Mouse (Mus musculus): ENCODE measurements around the gene Odf2. TPM values are rescaled to one million over a fixed set of nuclear protein-coding genes. Genes with fewer than 3 reads are reported as not detected.
A peak's percentile ranks its signal among the peaks of the same experiment; 100 is the strongest.
"Not testable (repeated sequence)": the region's sequence is repeated elsewhere in the genome, so short reads cannot be mapped to it uniquely, and the experiment has no call there.

The Odf2 gene
- polyA plus RNA-seq, 1 experiment from 2014 or later: 64.3 TPM

DNA sequence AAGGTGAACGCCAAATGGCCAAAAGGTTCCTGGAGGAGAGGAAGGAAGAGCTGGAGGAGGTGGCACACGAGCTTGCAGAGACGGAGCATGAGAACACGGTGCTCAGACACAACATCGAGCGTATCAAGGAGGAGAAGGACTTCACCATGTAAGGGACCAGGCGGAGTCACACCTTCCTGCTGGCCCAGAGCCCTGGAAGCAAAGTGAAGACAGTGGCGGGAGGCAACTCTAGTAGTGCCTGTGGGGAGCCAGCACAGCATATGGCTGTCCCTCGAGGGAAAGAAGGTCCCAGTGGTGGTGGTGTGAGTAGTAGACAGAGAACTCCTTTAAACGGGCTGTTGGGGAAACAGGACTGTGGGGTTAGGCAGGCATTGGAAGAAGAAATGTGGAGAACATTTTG lies 13.2 kb downstream of the Odf2 start:
- H3K9me3 ChIP-seq (ENCODE audit: control insufficient read depth, low read depth, low read length): no peaks in the 10 kb centered on the region
- no peak for ATAC-seq (ENCODE audit: insufficient number of reproducible peaks, insufficient read depth, low FRiP score, low read depth)
- no peak overlapping the region for H3K4me3 ChIP-seq (ENCODE audit: low read depth, low read length)
- H3K9ac ChIP-seq (replicated peaks; ENCODE audit: low read depth, low read length): no peak overlapping the region
- H3K36me3 ChIP-seq (ENCODE audit: control insufficient read depth, insufficient read depth, low read length): peaks cover 87% of the 10 kb centered on the region
- H3K27ac ChIP-seq (ENCODE audit: low read length): no peak overlapping the region
- no peaks in the 10 kb centered on the region for H3K4me1 ChIP-seq (ENCODE audit: control insufficient read depth, insufficient read depth, low read length)
- WGBS: 92% methylated on average over 10 of the region's 10 CpGs
- H3K27me3 ChIP-seq (ENCODE audit: control insufficient read depth, insufficient read depth, low read length): no peaks in the 10 kb centered on the region
- H3K4me2 ChIP-seq (replicated peaks; ENCODE audit: low read depth, low read length): no peak overlapping the region

DNA sequence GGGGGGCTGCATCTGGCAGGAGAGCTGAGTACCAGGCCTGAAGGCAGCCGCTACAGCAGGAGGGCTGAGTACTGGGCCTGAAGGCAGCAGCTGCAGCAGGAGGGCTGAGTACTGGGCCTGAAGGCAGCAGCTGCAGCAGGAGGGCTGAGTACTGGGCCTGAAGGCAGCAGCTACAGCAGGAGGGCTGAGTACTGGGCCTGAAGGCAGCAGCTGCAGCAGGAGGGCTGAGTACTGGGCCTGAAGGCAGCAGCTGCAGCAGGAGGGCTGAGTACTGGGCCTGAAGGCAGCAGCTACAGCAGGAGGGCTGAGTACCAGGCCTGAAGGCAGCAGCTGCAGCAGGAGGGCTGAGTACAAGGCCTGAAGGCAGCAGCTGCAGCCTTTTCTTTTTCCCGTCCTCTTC lies 19.1 kb downstream of the Odf2 start:
- ATAC-seq (ENCODE audit: insufficient number of reproducible peaks, insufficient read depth, low FRiP score, low read depth); H3K4me2 ChIP-seq (replicated peaks; ENCODE audit: low read depth, low read length); H3K4me3 ChIP-seq (ENCODE audit: low read depth, low read length); H3K4me1 ChIP-seq (ENCODE audit: control insufficient read depth, insufficient read depth, low read length); H3K9ac ChIP-seq (replicated peaks; ENCODE audit: low read depth, low read length); H3K27me3 ChIP-seq (ENCODE audit: control insufficient read depth, insufficient read depth, low read length); H3K9me3 ChIP-seq (ENCODE audit: control insufficient read depth, low read depth, low read length); H3K27ac ChIP-seq (ENCODE audit: low read length): not testable (repeated sequence)
- 85% methylated on average over 2 of the region's 2 CpGs for WGBS
- H3K36me3 ChIP-seq (ENCODE audit: control insufficient read depth, insufficient read depth, low read length): peaks cover 58% of the 10 kb centered on the region

DNA sequence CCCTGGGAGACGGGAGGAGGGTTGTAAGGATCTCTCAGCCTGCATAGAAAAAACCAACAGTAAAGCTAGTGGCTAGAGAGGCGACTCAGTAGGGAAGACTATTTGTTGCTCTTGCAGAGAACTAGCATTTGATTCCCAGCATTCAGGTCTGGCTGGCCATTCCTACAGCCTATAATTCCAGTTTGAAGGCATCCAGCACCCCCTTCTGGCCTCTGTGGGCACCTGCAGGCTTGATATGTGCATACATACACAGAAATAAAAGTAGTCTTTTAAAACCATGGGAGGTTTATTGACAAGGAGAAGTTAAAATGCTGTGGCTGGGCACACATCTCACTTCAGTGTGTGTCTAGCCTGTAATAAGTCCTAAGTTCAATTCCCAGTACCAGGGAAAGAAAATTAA lies 21.0 kb downstream of the Odf2 start:
- Histone ChIP-seq H3K36me3 (ENCODE audit: control insufficient read depth, insufficient read depth, low read length) (peaks cover 62% of the 10 kb centered on the region), H3K9ac (replicated peaks; ENCODE audit: low read depth, low read length) (no peak overlapping the region), H3K9me3 (ENCODE audit: control insufficient read depth, low read depth, low read length) (no peaks in the 10 kb centered on the region), H3K4me3 (ENCODE audit: low read depth, low read length) (no peak overlapping the region), H3K4me2 (replicated peaks; ENCODE audit: low read depth, low read length) (no peak overlapping the region), H3K27ac (ENCODE audit: low read length) (no peak overlapping the region), H3K27me3 (ENCODE audit: control insufficient read depth, insufficient read depth, low read length) (no peaks in the 10 kb centered on the region), H3K4me1 (ENCODE audit: control insufficient read depth, insufficient read depth, low read length) (no peaks in the 10 kb centered on the region)
- 93% methylated on average over 2 of the region's 2 CpGs for WGBS
- ATAC-seq (ENCODE audit: insufficient number of reproducible peaks, insufficient read depth, low FRiP score, low read depth): no peak

DNA sequence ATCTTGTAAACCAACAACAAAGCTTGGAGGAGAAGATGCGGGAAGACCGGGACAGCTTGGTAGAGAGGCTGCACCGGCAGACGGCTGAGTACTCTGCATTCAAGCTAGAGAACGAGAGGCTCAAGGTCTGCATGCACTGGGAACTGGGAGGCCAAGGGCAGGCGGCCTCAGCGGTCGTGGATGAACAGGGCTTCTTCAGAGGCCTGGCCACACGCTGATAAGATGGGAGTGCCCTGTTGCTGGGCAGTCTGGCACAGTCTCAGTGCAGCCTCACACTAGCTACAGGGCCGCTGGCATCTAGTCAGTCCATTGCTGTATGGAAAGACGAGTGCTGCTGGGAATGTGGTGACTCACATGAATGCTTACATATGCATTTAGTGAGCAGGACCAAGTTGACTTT lies 28.6 kb downstream of the Odf2 start:
- WGBS: 88% methylated on average over 11 of the region's 11 CpGs
- H3K9me3 ChIP-seq (ENCODE audit: control insufficient read depth, low read depth, low read length): no peaks in the 10 kb centered on the region
- no peak overlapping the region for H3K9ac ChIP-seq (replicated peaks; ENCODE audit: low read depth, low read length)
- H3K4me2 ChIP-seq (replicated peaks; ENCODE audit: low read depth, low read length): no peak overlapping the region
- H3K4me1 ChIP-seq (ENCODE audit: control insufficient read depth, insufficient read depth, low read length): no peaks in the 10 kb centered on the region
- H3K27me3 ChIP-seq (ENCODE audit: control insufficient read depth, insufficient read depth, low read length): no peaks in the 10 kb centered on the region
- H3K27ac ChIP-seq (ENCODE audit: low read length): no peak overlapping the region
- H3K36me3 ChIP-seq (ENCODE audit: control insufficient read depth, insufficient read depth, low read length): peaks cover 70% of the 10 kb centered on the region
- no peak overlapping the region for H3K4me3 ChIP-seq (ENCODE audit: low read depth, low read length)
- ATAC-seq (ENCODE audit: insufficient number of reproducible peaks, insufficient read depth, low FRiP score, low read depth): peak; percentile 42; the same call in 1 of the 2 replicates

DNA sequence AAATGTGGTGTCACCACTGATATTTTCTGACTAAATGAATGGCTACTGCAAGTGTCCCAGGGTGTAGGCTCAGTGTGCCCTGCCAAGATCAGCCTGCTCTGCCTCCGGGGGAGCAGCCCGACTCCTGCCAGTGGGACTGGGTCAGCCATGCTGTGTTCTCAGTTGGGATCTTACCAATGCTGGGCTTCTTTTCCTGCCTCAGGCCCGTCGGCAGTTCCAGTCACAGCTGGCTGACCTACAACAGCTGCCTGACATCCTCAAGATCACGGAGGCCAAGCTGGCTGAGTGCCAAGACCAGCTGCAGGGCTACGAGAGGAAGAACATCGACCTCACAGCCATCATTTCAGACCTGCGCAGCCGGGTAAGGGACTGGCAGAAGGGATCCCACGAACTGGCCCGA lies 33.0 kb downstream of the Odf2 start:
- Histone ChIP-seq H3K36me3 (ENCODE audit: control insufficient read depth, insufficient read depth, low read length) (peaks cover 60% of the 10 kb centered on the region), H3K9ac (replicated peaks; ENCODE audit: low read depth, low read length) (no peak overlapping the region), H3K9me3 (ENCODE audit: control insufficient read depth, low read depth, low read length) (no peaks in the 10 kb centered on the region), H3K4me2 (replicated peaks; ENCODE audit: low read depth, low read length) (no peak overlapping the region), H3K27ac (ENCODE audit: low read length) (no peak overlapping the region), H3K4me1 (ENCODE audit: control insufficient read depth, insufficient read depth, low read length) (no peaks in the 10 kb centered on the region), H3K27me3 (ENCODE audit: control insufficient read depth, insufficient read depth, low read length) (no peaks in the 10 kb centered on the region), H3K4me3 (ENCODE audit: low read depth, low read length) (no peak overlapping the region)
- WGBS: 44% methylated on average over 11 of the region's 11 CpGs
- ATAC-seq (ENCODE audit: insufficient number of reproducible peaks, insufficient read depth, low FRiP score, low read depth): no peak

DNA sequence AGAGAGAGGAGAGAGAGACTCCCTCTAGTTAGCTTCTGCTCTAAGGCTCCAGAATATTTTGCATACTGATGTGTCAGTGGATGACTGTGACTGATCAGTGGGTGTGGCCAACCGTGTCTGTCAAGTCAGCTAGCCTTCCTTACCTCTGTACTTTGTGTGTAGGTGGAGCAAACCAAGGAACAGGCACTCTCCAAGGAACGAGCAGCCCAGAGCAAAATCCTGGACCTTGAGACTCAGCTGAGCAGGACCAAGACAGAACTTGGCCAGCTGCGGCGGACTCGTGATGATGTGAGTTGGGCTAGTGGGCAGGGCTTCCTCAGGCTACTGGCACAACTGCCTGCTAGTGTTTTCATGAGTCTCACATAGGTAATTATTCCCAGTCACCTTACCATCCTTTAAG lies 37.5 kb downstream of the Odf2 start:
- peaks cover 63% of the 10 kb centered on the region for H3K36me3 ChIP-seq (ENCODE audit: control insufficient read depth, insufficient read depth, low read length)
- WGBS: 89% methylated on average over 5 of the region's 5 CpGs
- H3K4me3 ChIP-seq (ENCODE audit: low read depth, low read length): no peak overlapping the region
- H3K4me2 ChIP-seq (replicated peaks; ENCODE audit: low read depth, low read length): no peak overlapping the region
- H3K4me1 ChIP-seq (ENCODE audit: control insufficient read depth, insufficient read depth, low read length): no peaks in the 10 kb centered on the region
- no peaks in the 10 kb centered on the region for H3K9me3 ChIP-seq (ENCODE audit: control insufficient read depth, low read depth, low read length)
- H3K27ac ChIP-seq (ENCODE audit: low read length): no peak overlapping the region
- no peak overlapping the region for H3K9ac ChIP-seq (replicated peaks; ENCODE audit: low read depth, low read length)
- no peaks in the 10 kb centered on the region for H3K27me3 ChIP-seq (ENCODE audit: control insufficient read depth, insufficient read depth, low read length)
- no peak for ATAC-seq (ENCODE audit: insufficient number of reproducible peaks, insufficient read depth, low FRiP score, low read depth)

DNA sequence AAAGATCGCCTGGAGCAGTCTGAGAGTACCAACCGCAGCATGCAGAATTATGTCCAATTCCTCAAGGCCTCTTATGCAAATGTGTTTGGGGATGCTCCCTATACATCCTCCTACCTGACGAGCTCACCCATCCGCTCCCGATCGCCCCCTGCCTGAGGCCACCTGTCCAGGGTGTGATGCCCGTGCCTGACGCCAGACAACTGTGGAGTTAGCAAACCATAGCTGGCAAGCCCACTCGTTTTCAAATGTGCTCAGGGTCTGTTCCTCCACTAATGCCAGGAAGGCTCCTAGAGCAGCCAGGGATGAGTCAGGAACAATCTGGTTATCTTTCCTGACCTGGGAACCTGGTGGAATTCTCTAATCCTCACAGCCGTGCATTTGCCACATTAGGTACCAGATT lies 41.5 kb downstream of the Odf2 start:
- peaks cover 40% of the 10 kb centered on the region for H3K36me3 ChIP-seq (ENCODE audit: control insufficient read depth, insufficient read depth, low read length)
- no peak overlapping the region for H3K9ac ChIP-seq (replicated peaks; ENCODE audit: low read depth, low read length)
- no peak for ATAC-seq (ENCODE audit: insufficient number of reproducible peaks, insufficient read depth, low FRiP score, low read depth)
- no peak overlapping the region for H3K27ac ChIP-seq (ENCODE audit: low read length)
- H3K4me1 ChIP-seq (ENCODE audit: control insufficient read depth, insufficient read depth, low read length): no peaks in the 10 kb centered on the region
- H3K27me3 ChIP-seq (ENCODE audit: control insufficient read depth, insufficient read depth, low read length): no peaks in the 10 kb centered on the region
- 88% methylated on average over 10 of the region's 10 CpGs for WGBS
- no peak overlapping the region for H3K4me2 ChIP-seq (replicated peaks; ENCODE audit: low read depth, low read length)
- no peak overlapping the region for H3K4me3 ChIP-seq (ENCODE audit: low read depth, low read length)
- H3K9me3 ChIP-seq (ENCODE audit: control insufficient read depth, low read depth, low read length): no peaks in the 10 kb centered on the region

DNA sequence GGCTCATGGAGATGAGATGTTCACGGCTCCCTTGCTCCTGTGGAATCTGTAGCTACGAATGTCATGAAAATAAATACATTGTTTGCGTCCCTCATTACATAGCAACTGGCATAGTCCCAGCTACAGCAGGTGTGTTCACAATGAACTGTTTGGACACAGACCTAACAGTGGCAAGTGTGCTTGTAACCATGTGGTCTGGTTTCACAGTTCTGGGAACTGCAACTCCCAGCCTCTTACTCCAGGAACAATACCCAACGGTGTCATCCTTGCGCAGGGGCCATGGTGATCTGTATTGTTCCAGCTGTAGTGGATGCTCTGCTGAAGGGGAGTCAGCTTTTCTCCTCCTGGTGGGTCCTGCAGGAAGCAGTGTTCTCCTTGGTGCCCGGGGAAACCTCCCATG lies 42.2 kb downstream of the Odf2 start:
- ATAC-seq (ENCODE audit: insufficient number of reproducible peaks, insufficient read depth, low FRiP score, low read depth): no peak
- WGBS: 87% methylated on average over 6 of the region's 6 CpGs

DNA sequence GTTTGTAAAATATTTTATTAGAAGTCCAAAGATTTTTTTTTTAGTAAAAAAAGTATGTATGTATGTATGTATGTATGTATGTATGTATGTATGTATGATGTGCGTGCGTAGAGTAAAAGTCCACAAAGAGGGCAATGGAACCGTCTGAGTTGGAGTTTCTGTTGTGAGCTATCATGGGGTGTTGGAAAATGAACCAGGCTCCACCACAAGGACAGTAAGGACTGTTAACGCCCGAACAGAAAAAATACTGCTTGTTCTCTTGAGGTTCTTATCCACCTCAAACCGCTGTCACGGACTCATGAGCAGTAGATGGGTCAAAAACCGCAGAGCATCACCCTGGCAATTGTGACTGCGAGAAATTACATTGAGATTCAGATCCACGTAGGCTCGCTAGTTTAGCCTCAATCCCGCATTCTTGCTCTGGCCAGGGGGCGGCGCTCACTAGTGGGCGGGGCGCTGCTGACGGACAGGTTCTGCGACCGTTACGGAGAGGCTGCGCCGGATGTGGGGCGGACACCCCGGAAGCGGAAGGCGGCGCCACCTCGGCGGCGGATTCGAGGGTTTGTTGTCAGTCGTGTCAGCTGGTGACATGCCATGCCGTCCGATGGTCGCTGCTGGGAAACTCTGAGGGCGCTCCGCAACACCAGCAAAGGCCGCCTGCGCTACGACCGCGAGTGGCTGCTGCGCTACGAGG lies 46.0 kb downstream of the Odf2 start, which contains the start of gene Gle1:
Gene Gle1 (plus strand): TSS at position 521 of the 694 bp plus-strand sequence.
- peak within 1 kb of the TSS; percentile 55 for H3K9ac ChIP-seq (replicated peaks; ENCODE audit: low read depth, low read length)
- peaks cover 19% of the 10 kb centered on the region for H3K36me3 ChIP-seq (ENCODE audit: control insufficient read depth, insufficient read depth, low read length)
- WGBS: 3% methylated on average over 44 of the region's 44 CpGs
- H3K27ac ChIP-seq (ENCODE audit: low read length): peak within 1 kb of the TSS; percentile 58; the same call in 1 of the 2 replicates
- peaks cover 6% of the 10 kb centered on the region; the same call in 1 of the 2 replicates for H3K4me1 ChIP-seq (ENCODE audit: control insufficient read depth, insufficient read depth, low read length)
- peak within 1 kb of the TSS; percentile 96 for H3K4me3 ChIP-seq (ENCODE audit: low read depth, low read length)
- H3K9me3 ChIP-seq (ENCODE audit: control insufficient read depth, low read depth, low read length): no peaks in the 10 kb centered on the region
- H3K4me2 ChIP-seq (replicated peaks; ENCODE audit: low read depth, low read length): peak within 1 kb of the TSS; percentile 72
- ATAC-seq (ENCODE audit: insufficient number of reproducible peaks, insufficient read depth, low FRiP score, low read depth): peak; percentile 94
- H3K27me3 ChIP-seq (ENCODE audit: control insufficient read depth, insufficient read depth, low read length): no peaks in the 10 kb centered on the region

More for the DNA sequence above, 42.2 kb downstream of the Odf2 start:
- no peak overlapping the region for H3K4me3 ChIP-seq (ENCODE audit: low read depth, low read length)
- no peak overlapping the region for H3K4me2 ChIP-seq (replicated peaks; ENCODE audit: low read depth, low read length)
- H3K9me3 ChIP-seq (ENCODE audit: control insufficient read depth, low read depth, low read length): no peaks in the 10 kb centered on the region
- H3K36me3 ChIP-seq (ENCODE audit: control insufficient read depth, insufficient read depth, low read length): peaks cover 33% of the 10 kb centered on the region
- H3K27ac ChIP-seq (ENCODE audit: low read length): no peak overlapping the region
- H3K4me1 ChIP-seq (ENCODE audit: control insufficient read depth, insufficient read depth, low read length): peaks cover 5% of the 10 kb centered on the region; the same call in 1 of the 2 replicates
- no peaks in the 10 kb centered on the region for H3K27me3 ChIP-seq (ENCODE audit: control insufficient read depth, insufficient read depth, low read length)
- H3K9ac ChIP-seq (replicated peaks; ENCODE audit: low read depth, low read length): no peak overlapping the region

Data from stomach, embryonic 14.5 days (tissue).